Mouse (Mus musculus): ENCODE data around the gene Ubr7. TPM values are rescaled to one million over a fixed set of nuclear protein-coding genes. Genes with fewer than 3 reads are reported as not detected.

Ubr7 gene
- total RNA-seq, 1 experiment from 2014 or later: 28.6 TPM

DNA sequence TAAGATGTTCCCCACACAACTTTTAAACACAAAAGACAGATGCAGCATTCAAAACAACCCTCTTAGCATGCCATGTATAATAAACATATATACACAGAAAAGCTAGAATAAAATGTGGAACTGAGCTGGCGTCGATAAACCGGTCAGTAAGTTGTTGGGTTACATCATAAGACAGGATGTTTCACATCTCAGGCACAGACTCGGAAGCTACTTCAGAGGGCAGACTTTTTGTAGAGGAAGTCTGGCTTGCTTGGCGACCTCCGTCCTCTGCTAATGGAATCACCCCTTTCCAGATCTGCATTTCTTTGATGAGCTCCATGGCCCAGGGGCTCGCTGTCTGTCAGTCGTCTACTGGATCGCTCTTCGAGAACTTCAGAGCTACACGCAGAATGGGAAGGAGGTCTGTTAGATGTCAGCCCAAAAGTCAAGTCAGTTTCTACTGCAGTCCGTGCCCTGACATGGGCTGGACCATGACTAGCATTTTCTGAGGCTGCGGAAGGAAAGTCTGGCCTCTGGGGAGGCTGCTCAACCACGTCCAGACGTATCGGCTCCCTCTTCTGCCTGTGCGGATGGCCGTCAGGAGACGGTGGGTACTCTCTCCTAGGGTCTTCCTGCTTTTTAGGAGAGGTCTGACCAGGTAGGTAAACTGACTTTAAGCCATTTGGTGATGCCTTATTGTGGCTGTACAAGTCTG, 27.3 kb downstream of the Ubr7 start:
- ATAC-seq (ENCODE audit: extremely low read depth, insufficient number of reproducible peaks, low FRiP score, poor library complexity, severe bottlenecking): peak; percentile 36; the same call in 1 of the 2 replicates

DNA sequence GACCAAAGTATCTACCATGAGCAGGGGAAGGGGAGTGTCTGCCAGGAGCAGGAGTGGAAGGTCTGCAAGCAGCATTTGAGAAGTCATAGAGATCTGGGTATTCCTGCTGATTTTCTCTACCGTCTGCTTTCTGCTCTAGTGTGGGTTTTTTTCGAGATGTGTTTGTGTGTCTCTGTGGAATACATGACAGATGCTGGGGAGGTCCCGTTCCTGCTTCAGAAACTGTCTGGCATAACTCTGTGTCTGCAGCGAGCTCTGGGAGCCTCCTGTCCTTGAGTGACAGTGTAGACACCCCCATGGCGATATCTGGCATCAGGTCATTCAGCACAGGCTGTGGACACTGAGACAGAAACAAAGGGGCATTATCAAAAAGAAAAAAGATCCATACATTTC, 27.8 kb downstream of the Ubr7 start:
- no peak for ATAC-seq (ENCODE audit: extremely low read depth, insufficient number of reproducible peaks, low FRiP score, poor library complexity, severe bottlenecking)

DNA sequence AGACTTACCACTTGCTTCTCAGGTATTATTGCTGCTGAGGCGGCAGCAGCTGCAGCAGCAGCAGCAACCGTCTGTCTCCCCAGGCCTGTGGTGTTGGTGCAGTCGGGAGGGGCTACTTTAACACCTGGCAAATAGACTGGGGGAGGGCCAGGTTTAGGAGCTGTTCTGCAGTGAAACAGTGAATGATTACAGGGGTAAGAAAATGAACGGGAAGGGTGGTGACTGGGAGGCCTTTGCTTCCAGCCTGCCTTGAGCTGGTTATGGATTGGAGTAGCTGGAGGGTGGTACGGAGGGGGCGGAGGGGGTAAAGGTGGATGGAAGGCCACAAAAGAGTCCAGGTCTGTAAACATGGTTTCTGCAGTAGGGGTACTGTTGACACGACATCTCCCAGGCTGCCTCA, 30.2 kb downstream of the Ubr7 start:
- ATAC-seq (ENCODE audit: extremely low read depth, insufficient number of reproducible peaks, low FRiP score, poor library complexity, severe bottlenecking): no peak

DNA sequence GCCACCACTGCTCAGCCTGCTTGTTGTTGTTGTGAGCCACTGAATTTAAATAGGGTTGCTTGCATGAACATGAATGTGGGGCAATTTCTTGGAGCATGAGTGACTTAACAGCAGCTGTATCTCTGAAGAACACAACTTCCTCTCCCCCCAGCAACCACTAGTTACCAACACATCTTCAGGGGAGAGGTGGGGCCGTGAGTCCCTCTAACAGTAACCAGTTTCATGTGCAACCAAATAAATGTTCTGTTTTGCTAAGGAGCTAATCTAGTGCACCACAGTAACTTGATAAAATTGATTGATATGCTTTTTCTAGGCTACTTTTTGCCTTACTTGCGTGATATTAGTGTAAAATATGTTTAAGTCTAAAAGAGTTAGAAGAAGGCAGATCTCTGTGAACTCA, 41.8 kb downstream of the Ubr7 start:
- no peak for ATAC-seq (ENCODE audit: extremely low read depth, insufficient number of reproducible peaks, low FRiP score, poor library complexity, severe bottlenecking)

DNA sequence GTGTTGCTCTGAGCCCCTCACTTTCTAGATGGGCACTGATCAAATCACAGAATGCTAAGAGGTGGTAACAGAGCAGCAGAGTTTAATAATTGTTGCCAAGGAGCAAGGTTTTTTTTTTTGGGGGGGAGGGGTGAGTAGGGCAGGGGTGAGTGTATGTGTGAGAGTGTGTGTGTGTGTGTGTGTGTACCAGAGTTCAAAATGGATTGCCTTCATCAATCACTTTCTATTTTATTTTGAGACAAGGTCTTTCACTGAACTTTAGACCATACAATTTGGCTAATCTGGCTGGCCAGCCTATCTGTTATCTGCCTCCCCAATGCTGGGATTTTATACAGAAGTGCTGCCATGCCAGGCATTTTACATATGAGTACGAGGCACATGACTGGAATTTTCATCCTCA, 57.1 kb downstream of the Ubr7 start:
- no peak for ATAC-seq (ENCODE audit: extremely low read depth, insufficient number of reproducible peaks, low FRiP score, poor library complexity, severe bottlenecking)

DNA sequence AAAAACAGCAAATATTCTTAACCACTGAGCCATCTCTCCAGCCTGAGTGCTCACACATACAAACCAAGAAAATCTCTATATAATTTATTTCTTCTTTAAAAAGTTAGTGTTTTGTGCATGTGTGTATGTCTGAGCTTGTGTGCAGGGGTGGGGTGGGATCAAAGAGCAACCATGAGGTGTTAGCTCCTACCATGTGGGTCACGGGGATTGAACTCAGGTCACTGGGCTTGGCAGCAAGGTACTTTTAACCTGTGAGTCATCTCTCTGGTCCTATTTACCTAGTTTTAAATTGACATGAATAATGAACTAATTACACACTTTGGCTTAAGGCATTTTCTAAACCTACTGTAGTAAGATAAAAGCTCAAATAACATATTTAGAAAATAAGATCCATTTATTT, 68.6 kb downstream of the Ubr7 start:
- ATAC-seq (ENCODE audit: extremely low read depth, insufficient number of reproducible peaks, low FRiP score, poor library complexity, severe bottlenecking): no peak

DNA sequence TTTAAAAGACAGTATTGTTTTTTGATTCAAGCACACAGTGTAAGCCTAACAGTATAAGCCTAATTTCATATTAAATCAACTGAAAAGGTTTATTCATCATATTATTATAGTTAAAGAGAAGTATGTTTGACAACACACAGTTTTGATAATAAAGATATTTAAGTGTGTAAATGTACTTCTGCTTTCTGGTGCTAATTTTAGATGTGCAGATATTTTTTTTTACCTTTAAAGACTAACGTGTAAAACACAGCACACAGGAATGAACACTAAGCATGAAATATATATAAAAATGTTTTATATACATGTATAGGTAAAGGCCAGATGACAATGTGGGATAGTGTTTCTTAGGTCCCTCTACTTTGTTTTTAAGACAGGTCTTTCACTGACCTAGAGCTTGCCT, 69.4 kb downstream of the Ubr7 start:
- ATAC-seq (ENCODE audit: extremely low read depth, insufficient number of reproducible peaks, low FRiP score, poor library complexity, severe bottlenecking): no peak

Other genes starting within 250 kb of the Ubr7 start
- not detected in 2 replicates for gene Chga, start 203.0 kb upstream of the Ubr7 start, total RNA-seq (2017)
- gene Itpk1, start 53.0 kb upstream of the Ubr7 start, total RNA-seq (2017): 14.0 and 18.7 TPM in 2 replicates
- gene Moap1, start 14.3 kb upstream of the Ubr7 start, total RNA-seq (2017): 6.1 and 8.3 TPM in 2 replicates
- gene Tmem251, start 14.2 kb upstream of the Ubr7 start, total RNA-seq (2017): 11.2 and 13.4 TPM in 2 replicates
- gene Gm28051, start 202 bp upstream of the Ubr7 start, total RNA-seq (2017): not detected in 2 replicates
- 21.5 and 23.5 TPM in 2 replicates for gene Gon7, start 164 bp upstream of the Ubr7 start, total RNA-seq (2017)
- gene Gm20604, start 705 bp downstream of the Ubr7 start, total RNA-seq (2017): 4.2 and 4.9 TPM in 2 replicates
- gene Btbd7, start 120.5 kb downstream of the Ubr7 start, total RNA-seq (2017): 48.3 and 49.0 TPM in 2 replicates
- gene Cox8c, start 141.3 kb downstream of the Ubr7 start, total RNA-seq (2017): not detected in 2 replicates
- gene Unc79, start 190.9 kb downstream of the Ubr7 start, total RNA-seq (2017): 0.12 and 0.25 TPM in 2 replicates

All from neutrophil, adult 5-6 weeks (primary cell).